In genomic region chr12:84616977-84617630, GRCm38 (mm10) we compare ENCODE assay signal across 8 mouse cellular contexts. TPM values are rescaled to one million over a fixed set of nuclear protein-coding genes. Genes with fewer than 3 reads are reported as not detected.
DNase-seq lines count a peak whose midpoint lies in the region; ATAC-seq and TF ChIP-seq lines count a peak whose summit lies in the region.

Gene Abcd4 (minus strand): TSS chr12:84617413.

- H3K4me3 ChIP-seq in MEL (ENCODE audit: control insufficient read depth in 1 of 2, insufficient read depth in 1 of 2, low read depth in 2 of 2, low read length in 2 of 2): peak within 1 kb of the TSS; percentile 75 to 98
- peak within 1 kb of the TSS; percentile 85 for H3K4me3 ChIP-seq in cerebellum, adult 2 months (replicated peaks; ENCODE audit: insufficient read depth, low read depth, low read length)
- H3K4me3 ChIP-seq in forebrain, postnatal 0 days (ENCODE audit: low read depth, low read length): peak within 1 kb of the TSS; percentile 80
- H3K4me3 ChIP-seq in lung, embryonic 15.5 days: peak within 1 kb of the TSS; percentile 93

- H3K79me2 ChIP-seq in MEL (ENCODE audit: control insufficient read depth, insufficient read depth, low read length, poor library complexity): peaks cover 1% of the 10 kb centered on the region; the same call in 1 of the 2 replicates

- peaks cover 0 to 3% of the 10 kb centered on the region in 2 experiments; a peak in 2 of 4 replicates for H3K4me1 ChIP-seq in MEL (ENCODE audit: control insufficient read depth in 1 of 2, insufficient read depth in 2 of 2, low read length in 2 of 2)
- no peaks in the 10 kb centered on the region for H3K4me1 ChIP-seq in cerebellum, adult 2 months (ENCODE audit: control insufficient read depth, insufficient read depth, low read length)
- no peaks in the 10 kb centered on the region for H3K4me1 ChIP-seq in forebrain, postnatal 0 days (ENCODE audit: insufficient read depth)
- H3K4me1 ChIP-seq in lung, embryonic 15.5 days: no peaks in the 10 kb centered on the region

- no peaks in the 10 kb centered on the region for H3K9me3 ChIP-seq in MEL (replicated peaks; ENCODE audit: insufficient read depth, low read length)
- no peaks in the 10 kb centered on the region for H3K9me3 ChIP-seq in forebrain, postnatal 0 days (ENCODE audit: low read length)
- H3K9me3 ChIP-seq in lung, embryonic 15.5 days: no peaks in the 10 kb centered on the region

- TF ChIP-seq EP300 in MEL (IDR thresholded peaks at IDR 0.05; ENCODE audit: low read depth in 1 of 2, low read length in 2 of 2): 0 out of 4 replicates have a peak, but pooled peaks of 1 of the 2 experiments have one; percentile 2

- DNase-seq in MEL (ENCODE audit: low read depth, low spot score): peak; percentile 96
- peak; percentile 93 to 97 for DNase-seq in cerebellum, adult 2 months
- peak; percentile 87 for DNase-seq in forebrain, postnatal 0 days
- peak; percentile 94 for DNase-seq in heart, postnatal 4 days
- peak; percentile 90 to 92 for DNase-seq in layer of hippocampus, adult 8-10 months (ENCODE audit: low spot score in 2 of 2)
- DNase-seq in ovary, adult 18-20 months (ENCODE audit: low spot score): peak; percentile 91
- DNase-seq in thymus, postnatal 0 days (ENCODE audit: low spot score): peak; percentile 89

- under 1% methylated on average over 34 of the region's 34 CpGs for WGBS in cerebellum, adult 2 months
- WGBS in forebrain, postnatal 0 days: 2% methylated on average over 34 of the region's 34 CpGs
- WGBS in lung, embryonic 15.5 days: 1% methylated on average over 34 of the region's 34 CpGs

- H3K9ac ChIP-seq in MEL (ENCODE audit: control insufficient read depth, low read depth, low read length, poor library complexity, severe bottlenecking): peak within 1 kb of the TSS; percentile 90
- H3K9ac ChIP-seq in forebrain, postnatal 0 days: peak within 1 kb of the TSS; percentile 71
- peak within 1 kb of the TSS; percentile 96 for H3K9ac ChIP-seq in lung, embryonic 15.5 days

- peaks cover 0 to 2% of the 10 kb centered on the region in 2 experiments; a peak in 1 of 4 replicates for H3K36me3 ChIP-seq in MEL (ENCODE audit: control insufficient read depth in 1 of 2, insufficient read depth in 2 of 2, low read length in 2 of 2)
- H3K36me3 ChIP-seq in forebrain, postnatal 0 days (ENCODE audit: insufficient read depth): no peaks in the 10 kb centered on the region
- no peaks in the 10 kb centered on the region for H3K36me3 ChIP-seq in lung, embryonic 15.5 days

- no peak for TF ChIP-seq RAD21 in MEL (IDR thresholded peaks at IDR 0.05; ENCODE audit: low read depth, low read length)

- peak; percentile 86 to 97 for TF ChIP-seq POLR2A in MEL (IDR thresholded peaks at IDR 0.05; ENCODE audit: control insufficient read depth in 1 of 2, insufficient read depth in 1 of 2, low read depth in 1 of 2, low read length in 2 of 2, poor library complexity in 1 of 2)
- peak; percentile 81 for TF ChIP-seq POLR2A in cerebellum, adult 2 months (IDR thresholded peaks at IDR 0.05; ENCODE audit: borderline replicate concordance, insufficient read depth, low read length)

- peak; percentile 100 for ATAC-seq in forebrain, postnatal 0 days
- ATAC-seq in lung, embryonic 15.5 days (ENCODE audit: borderline replicate concordance, extremely low read depth, low FRiP score, low TSS enrichment): peak; percentile 98

- H3K4me2 ChIP-seq in forebrain, postnatal 0 days (ENCODE audit: low read depth): peak within 1 kb of the TSS; percentile 63
- peak within 1 kb of the TSS; percentile 72 for H3K4me2 ChIP-seq in lung, embryonic 15.5 days

- H3K27me3 ChIP-seq in MEL (ENCODE audit: control insufficient read depth in 1 of 2, insufficient read depth in 2 of 2, low read length in 2 of 2): no peaks in the 10 kb centered on the region
- no peaks in the 10 kb centered on the region for H3K27me3 ChIP-seq in cerebellum, adult 2 months (ENCODE audit: control insufficient read depth, insufficient read depth, low read length)
- H3K27me3 ChIP-seq in forebrain, postnatal 0 days (ENCODE audit: insufficient read depth, low read length): no peaks in the 10 kb centered on the region
- H3K27me3 ChIP-seq in lung, embryonic 15.5 days: no peaks in the 10 kb centered on the region

- peak; percentile 8 to 65 (median 62); a peak in 4 of 6 replicates for TF ChIP-seq CTCF in MEL (IDR thresholded peaks at IDR 0.05 in 2 of 3, conservative IDR thresholded peaks at IDR 0.05 in 1 of 3; ENCODE audit: control insufficient read depth in 1 of 3, insufficient read depth in 1 of 3, low read depth in 2 of 3, low read length in 3 of 3, poor library complexity in 1 of 3, severe bottlenecking in 1 of 3)
- TF ChIP-seq CTCF in cerebellum, adult 2 months (IDR thresholded peaks at IDR 0.05; ENCODE audit: borderline replicate concordance, insufficient read depth, low read depth, low read length): peak; percentile 50; the same call in 1 of the 2 replicates
- peak; percentile 63 for TF ChIP-seq CTCF in forebrain, postnatal 0 days (IDR thresholded peaks at IDR 0.05; ENCODE audit: low read depth)

- peak within 1 kb of the TSS; percentile 57 for H3K27ac ChIP-seq in MEL (ENCODE audit: control insufficient read depth, low read depth, low read length)
- peak within 1 kb of the TSS; percentile 18; the same call in 1 of the 2 replicates for H3K27ac ChIP-seq in cerebellum, adult 2 months (ENCODE audit: insufficient read depth, low read length)
- H3K27ac ChIP-seq in forebrain, postnatal 0 days (ENCODE audit: low read depth, low read length): no peak within 1 kb of the TSS
- no peak within 1 kb of the TSS for H3K27ac ChIP-seq in lung, embryonic 15.5 days

TF ChIP-seq in MEL, 35 proteins besides CTCF, POLR2A, EP300 and RAD21:
- TF ChIP-seq SIN3A (IDR thresholded peaks at IDR 0.05; ENCODE audit: low read length): peak; percentile 95
- TF ChIP-seq POLR2AphosphoS2 (IDR thresholded peaks at IDR 0.05; ENCODE audit: low read length): peak; percentile 59; the same call in 1 of the 2 replicates
- TF ChIP-seq RCOR1 (IDR thresholded peaks at IDR 0.05; ENCODE audit: low read depth, low read length): no peak
- TF ChIP-seq MAZ (IDR thresholded peaks at IDR 0.05; ENCODE audit: low read depth, low read length): peak; percentile 70; the same call in 1 of the 2 replicates
- peak; percentile 92 for TF ChIP-seq HCFC1 (IDR thresholded peaks at IDR 0.05; ENCODE audit: low read depth, low read length)
- no peak for TF ChIP-seq CHD2 (IDR thresholded peaks at IDR 0.05; ENCODE audit: low read length)
- TF ChIP-seq TBP (IDR thresholded peaks at IDR 0.05; ENCODE audit: low read depth, low read length): peak; percentile 89
- TF ChIP-seq ETS1 (IDR thresholded peaks at IDR 0.05; ENCODE audit: low read depth, low read length): no peak
- peak; percentile 28; the same call in 1 of the 2 replicates for TF ChIP-seq NRF1 (IDR thresholded peaks at IDR 0.05; ENCODE audit: insufficient read depth, low read depth, low read length, poor library complexity, severe bottlenecking)
- peak; percentile 88 for TF ChIP-seq ZMIZ1 (IDR thresholded peaks at IDR 0.05; ENCODE audit: low read depth, low read length)
- TF ChIP-seq ELF1 (IDR thresholded peaks at IDR 0.05; ENCODE audit: low read depth, low read length): peak; percentile 99
- TF ChIP-seq NELFE (IDR thresholded peaks at IDR 0.05; ENCODE audit: low read depth, low read length): peak; percentile 81
- no peak for TF ChIP-seq JUND (IDR thresholded peaks at IDR 0.05; ENCODE audit: low read depth, low read length)

RNA-seq across cellular contexts. Expression of gene Abcd4, which starts in this region (rescaled TPM):
- 3.5 TPM in 2 replicates for total RNA-seq in MEL (2012; rRNA removed)
- 1 to 10 TPM in 1 of 2 experiments, not detected in 1; 7.1 TPM for polyA plus RNA-seq in MEL (2012; ENCODE audit: insufficient read depth in 1 of 2, insufficient read length in 2 of 2, low read depth in 1 of 2, low replicate concordance in 2 of 2, missing spikeins in 1 of 2)
- 33.5 and 35.2 TPM in 2 replicates for polyA plus RNA-seq in cerebellum, adult 2 months (2012; rRNA removed)
- 6.5 and 8.0 TPM in 2 replicates for total RNA-seq in forebrain, postnatal 0 days (2014; rRNA removed)
- polyA plus RNA-seq in forebrain, postnatal 0 days (2015; fragmentation: Nextera tagmentation; extraction: Ambion mirVana): 3.9 and 6.7 TPM in 2 replicates
- 1 to 10 TPM; 5.8 to 6.0 TPM for total RNA-seq in heart, postnatal 4 days (2021)
- 10 to 100 TPM; 14.5 to 17.4 (median 15.6) TPM for total RNA-seq in layer of hippocampus, adult 8-10 months (2022)
- 11.9 and 14.5 TPM in 2 replicates for polyA plus RNA-seq in lung, embryonic 15.5 days (2015; fragmentation: Nextera tagmentation; extraction: Ambion mirVana)
- 7.4 and 10.0 TPM in 2 replicates for polyA plus RNA-seq in thymus, postnatal 0 days (2015; fragmentation: Nextera tagmentation; extraction: Ambion mirVana)

Comparison
In these comparisons a context has a peak if more than half of its experiments do, and no peak if none do; other contexts are left out.
1. H3K27ac ChIP-seq: peak in MEL (single experiment) and cerebellum, adult 2 months (single experiment); none in forebrain, postnatal 0 days (single experiment) and lung, embryonic 15.5 days (single experiment).
2. Peak in every context shown above with its lines, with median percentiles within 50 percentile points of each other: DNase-seq, H3K4me3 ChIP-seq, H3K9ac ChIP-seq and CTCF ChIP-seq.